Mouse (Mus musculus) G1E (cell line): ENCODE results near the gene Hmgn3. TPM values are rescaled to one million over a fixed set of nuclear protein-coding genes. Genes with fewer than 3 reads are reported as not detected.

ENCODE experiments used
- ATAC-seq: 2 replicates; pipeline ENCODE4 v1.8.0; 2016; ENCODE audit warnings: mild to moderate bottlenecking; ENCODE audit not compliant: insufficient number of reproducible peaks, poor library complexity, low FRiP score, severe bottlenecking; ENCODE audit errors: extremely low read depth
- DNase-seq: peaks from one replicate; pipeline ENCODE4 v3.0.0; 2012; ENCODE audit warnings: low spot score
- H3K27me3 ChIP-seq: 2 replicates; pipeline ENCODE4 v1.6.1; 2012; ENCODE audit warnings: mild to moderate bottlenecking, low read length, inconsistent platforms; ENCODE audit not compliant: insufficient read depth
- H3K36me3 ChIP-seq: replicated peaks from 2 replicates; pipeline ENCODE3; 2012; ENCODE audit warnings: mild to moderate bottlenecking, inconsistent platforms
- H3K4me1 ChIP-seq: 2 replicates; pipeline ENCODE4 v1.6.1; 2012; ENCODE audit warnings: low read depth, low read length, inconsistent platforms, mixed read lengths; ENCODE audit not compliant: insufficient read depth
- H3K4me3 ChIP-seq: 2 replicates; pipeline ENCODE4 v1.5.1; 2012; ENCODE audit warnings: low read depth, mild to moderate bottlenecking, inconsistent platforms, low read length, moderate library complexity, mixed read lengths
- H3K9me3 ChIP-seq: replicated peaks from 2 replicates; pipeline ENCODE4 v1.6.1; 2012; ENCODE audit warnings: inconsistent platforms
- CTCF ChIP-seq: IDR thresholded peaks from 2 replicates; pipeline ENCODE4 v1.5.1; 2012; ENCODE audit warnings: low read depth, low read length, inconsistent platforms, mixed read lengths
- GATA1 ChIP-seq: IDR thresholded peaks from 2 replicates; pipeline ENCODE4 v1.6.1; 2012; ENCODE audit warnings: borderline replicate concordance, low read length, inconsistent platforms, mixed read lengths
- GATA2 ChIP-seq: IDR thresholded peaks from 2 replicates; pipeline ENCODE4 v1.6.1; 2012; ENCODE audit warnings: low read depth, low read length, inconsistent platforms, borderline replicate concordance
- POLR2AphosphoS5 ChIP-seq: IDR thresholded peaks from 2 replicates; pipeline ENCODE4 v1.6.1; 2012; ENCODE audit warnings: low read depth, low read length, inconsistent platforms; ENCODE audit not compliant: insufficient replicate concordance
- TAL1 ChIP-seq: conservative IDR thresholded peaks from 2 replicates; pipeline ENCODE4 v1.6.1; 2012; ENCODE audit warnings: low read depth, low read length, inconsistent platforms, mixed read lengths
- polyA plus RNA-seq: library from polyadenylated mRNA; stranded (reverse); fragments of >175 nt; gene quantifications from 2 replicates; pipeline ENCODE4 v1.2.3, GENCODE M21; 2012
- total RNA-seq, 2 experiments: library from RNA; stranded (forward) in 1 of 2; stranded (reverse) in 1 of 2; fragments of 200-1000 nt in 1 of 2; fragments of >200 nt in 1 of 2; fragmentation: Nextera tagmentation in 1 of 2; gene quantifications; 2 replicates each; pipeline ENCODE4 v1.2.3; 2014 to 2017

Hmgn3 gene
- total and polyA plus RNA-seq, 3 experiments: 0.16 TPM; not detected in 2

- H3K4me1 ChIP-seq: peaks cover 5% of the 10 kb centered on the region; the same call in 1 of the 2 replicates
- H3K27me3 ChIP-seq: no peaks in the 10 kb centered on the region; the same call in 1 of the 2 replicates
- TF ChIP-seq CTCF: no peak
- DNase-seq (no peak), ATAC-seq (peak; percentile 77)
- H3K36me3 ChIP-seq: no peaks in the 10 kb centered on the region
- H3K4me3 ChIP-seq: no peak overlapping the region
- H3K9me3 ChIP-seq: no peaks in the 10 kb centered on the region
These were observed 42.7 kb downstream of the Hmgn3 start for GRCm38 (mm10) chr9:83103785-83104184.

- Histone ChIP-seq H3K36me3 (no peaks in the 10 kb centered on the region), H3K4me1 (peaks cover 5% of the 10 kb centered on the region; the same call in 1 of the 2 replicates), H3K9me3 (no peaks in the 10 kb centered on the region), H3K4me3 (no peak overlapping the region), H3K27me3 (no peaks in the 10 kb centered on the region)
- no peak for DNase-seq
- no peak for ATAC-seq
- TF ChIP-seq GATA1 (no peak), CTCF (no peak), GATA2 (no peak), POLR2AphosphoS5 (no peak), TAL1 (no peak)
These were observed 44.8 kb downstream of the Hmgn3 start for GRCm38 (mm10) chr9:83101691-83102090.

- Histone ChIP-seq H3K4me1 (peaks cover 5% of the 10 kb centered on the region; the same call in 1 of the 2 replicates), H3K27me3 (no peaks in the 10 kb centered on the region), H3K4me3 (no peak overlapping the region), H3K36me3 (no peaks in the 10 kb centered on the region), H3K9me3 (no peaks in the 10 kb centered on the region)
- no peak for ATAC-seq
- TF ChIP-seq TAL1 (no peak), CTCF (no peak), POLR2AphosphoS5 (no peak), GATA2 (no peak), GATA1 (no peak)
- DNase-seq: no peak
These were observed 45.7 kb downstream of the Hmgn3 start for GRCm38 (mm10) chr9:83100786-83101185.

- no peak for TF ChIP-seq TAL1
- TF ChIP-seq GATA1: no peak
- TF ChIP-seq CTCF: no peak
- no peak for TF ChIP-seq GATA2
- TF ChIP-seq POLR2AphosphoS5: no peak
- no peak for ATAC-seq
- Histone ChIP-seq H3K4me1 (peaks cover 1% of the 10 kb centered on the region; the same call in 1 of the 2 replicates), H3K9me3 (no peaks in the 10 kb centered on the region), H3K27me3 (no peaks in the 10 kb centered on the region), H3K4me3 (no peak overlapping the region), H3K36me3 (no peaks in the 10 kb centered on the region)
- DNase-seq: no peak
These were observed 47.7 kb downstream of the Hmgn3 start for GRCm38 (mm10) chr9:83098652-83099307.

GRCm38 (mm10) chr9:83097816-83098215 lies 48.7 kb downstream of the Hmgn3 start:
- H3K36me3 ChIP-seq: no peaks in the 10 kb centered on the region
- no peaks in the 10 kb centered on the region for H3K27me3 ChIP-seq
- ATAC-seq (no peak), DNase-seq (no peak)
- TF ChIP-seq CTCF: no peak
- no peak for TF ChIP-seq TAL1
- TF ChIP-seq POLR2AphosphoS5: no peak
- TF ChIP-seq GATA1: no peak
- TF ChIP-seq GATA2: no peak
- no peak overlapping the region for H3K4me3 ChIP-seq
- H3K4me1 ChIP-seq: no peaks in the 10 kb centered on the region
- no peaks in the 10 kb centered on the region for H3K9me3 ChIP-seq

- H3K9me3 ChIP-seq: no peaks in the 10 kb centered on the region
- H3K4me1 ChIP-seq: no peaks in the 10 kb centered on the region
- DNase-seq: no peak
- H3K4me3 ChIP-seq: no peak overlapping the region
- no peaks in the 10 kb centered on the region for H3K27me3 ChIP-seq
- no peak for ATAC-seq
- no peak for TF ChIP-seq GATA1
- no peak for TF ChIP-seq POLR2AphosphoS5
- no peak for TF ChIP-seq CTCF
- no peak for TF ChIP-seq TAL1
- TF ChIP-seq GATA2: no peak
- H3K36me3 ChIP-seq: no peaks in the 10 kb centered on the region
These were observed 51.7 kb downstream of the Hmgn3 start for GRCm38 (mm10) chr9:83094649-83095336.
